Mouse (Mus musculus) layer of hippocampus, adult 2 months (tissue): ENCODE results near the gene Gm43191. TPM values are rescaled to one million over a fixed set of nuclear protein-coding genes. Genes with fewer than 3 reads are reported as not detected.
"Not testable (repeated sequence)": the region's sequence is repeated elsewhere in the genome, so short reads cannot be mapped to it uniquely, and the experiment has no call there.

ENCODE experiments used
- DNase-seq, 2 experiments: peaks; one replicate each; pipeline ENCODE4 v3.0.0; 2022; ENCODE audit warnings: low spot score in 2 of 2
- H3K27ac ChIP-seq: fragments of 200-600 bp; 2 replicates; pipeline ENCODE4 v1.8.1; 2022
- H3K4me3 ChIP-seq: fragments of 200-600 bp; 2 replicates; pipeline ENCODE4 v1.8.1; 2022; ENCODE audit warnings: mild to moderate bottlenecking
- CTCF ChIP-seq: fragments of 200-600 bp; conservative IDR thresholded peaks from 2 replicates; pipeline ENCODE4 v1.8.1; 2022; ENCODE audit warnings: antibody characterized with exemption, mild to moderate bottlenecking, moderate library complexity
- total RNA-seq, 2 experiments: library from RNA; stranded (reverse); gene quantifications; 2 replicates each; pipeline ENCODE4 v1.2.3; 2021

Gene Gm43191
- total RNA-seq, 2 experiments from 2014 or later: not detected

DNA sequence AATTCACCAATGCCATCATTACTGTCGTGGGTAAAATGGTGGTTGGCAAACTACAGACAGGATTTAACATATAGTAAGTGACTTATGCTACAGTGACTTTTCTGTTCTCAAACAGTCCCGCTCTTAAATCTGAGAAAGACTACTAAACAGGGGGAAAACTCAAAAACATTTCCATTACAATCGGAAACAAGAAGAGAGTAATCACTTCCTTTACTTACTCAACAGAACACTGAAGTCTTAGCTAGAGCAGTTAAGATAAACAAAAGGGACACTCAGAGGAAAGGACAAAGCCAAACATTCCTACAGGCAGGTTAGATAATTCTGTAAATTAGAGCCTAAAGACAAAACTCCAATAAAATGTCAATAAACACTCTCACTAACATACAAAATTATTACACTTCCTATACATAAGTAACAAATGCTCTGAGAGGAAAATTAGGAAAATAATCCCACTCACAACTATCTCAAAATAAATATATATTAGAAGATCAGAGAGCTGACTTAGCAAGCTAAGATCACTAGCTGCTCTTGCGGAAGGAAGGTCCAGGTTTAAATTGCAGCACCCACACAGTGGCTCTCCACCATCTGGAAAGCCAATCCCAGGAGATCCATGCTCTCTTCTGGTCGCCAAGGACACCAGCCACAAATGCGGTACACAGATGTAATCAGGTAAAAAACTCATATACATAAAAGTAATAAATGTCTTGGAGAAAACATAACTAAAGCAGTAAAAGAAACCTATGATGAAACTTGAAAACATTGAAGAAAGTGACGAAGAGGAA lies 24.7 kb downstream of the Gm43191 start:
- no peak for DNase-seq
- H3K27ac ChIP-seq: peak overlapping the region; percentile 18; the same call in 1 of the 2 replicates
- no peak for TF ChIP-seq CTCF
- no peak overlapping the region for H3K4me3 ChIP-seq

- DNase-seq: not testable (repeated sequence)
These were observed 27.0 kb downstream of the Gm43191 start for GRCm38 (mm10) chr3:116654051-116654450.

DNA sequence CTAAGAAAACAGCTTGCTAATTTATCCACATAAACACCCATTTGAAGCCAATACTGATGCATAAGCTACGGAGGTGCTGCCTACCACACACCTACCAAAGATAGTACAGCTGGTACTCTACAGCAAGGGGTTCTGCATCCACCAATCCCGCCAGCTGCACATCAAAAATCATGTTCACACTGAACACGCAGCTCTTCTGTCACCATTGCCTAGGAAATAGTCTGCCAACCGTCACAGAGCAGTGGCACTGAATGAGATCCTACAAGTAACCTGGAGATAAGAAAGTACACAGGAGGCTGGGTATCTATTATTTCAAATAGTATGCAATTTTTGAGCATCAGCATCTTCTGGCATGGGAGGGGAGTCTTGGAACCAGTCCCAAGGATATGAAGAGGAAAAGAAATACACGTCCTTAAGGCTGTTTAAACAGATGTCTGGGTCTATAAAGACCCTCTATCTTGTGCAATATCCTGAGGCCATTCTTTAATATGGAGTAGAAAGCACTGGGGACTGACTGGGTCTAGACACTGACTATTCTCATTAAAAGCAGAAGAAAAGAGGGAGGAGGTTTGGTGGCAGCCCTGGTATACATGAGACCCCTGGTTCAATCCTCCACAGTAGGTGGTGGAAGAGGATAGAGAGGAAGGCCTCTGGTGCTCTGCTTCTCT lies 27.6 kb downstream of the Gm43191 start:
- no peak for TF ChIP-seq CTCF
- DNase-seq: no peak
- H3K27ac ChIP-seq: peak overlapping the region; percentile 62

More at GRCm38 (mm10) chr3:116654051-116654450, 27.0 kb downstream of the Gm43191 start:
- H3K27ac ChIP-seq: peak overlapping the region; percentile 62; the same call in 1 of the 2 replicates
- H3K4me3 ChIP-seq: not testable (repeated sequence)

GRCm38 (mm10) chr3:116652033-116652446 lies 29.0 kb downstream of the Gm43191 start:
- TF ChIP-seq CTCF: no peak
- Histone ChIP-seq H3K27ac (peak overlapping the region; percentile 62; the same call in 1 of the 2 replicates), H3K4me3 (no peak overlapping the region)
- no peak for DNase-seq

More for the DNA sequence above, 27.6 kb downstream of the Gm43191 start:
- H3K4me3 ChIP-seq: no peak overlapping the region

DNA sequence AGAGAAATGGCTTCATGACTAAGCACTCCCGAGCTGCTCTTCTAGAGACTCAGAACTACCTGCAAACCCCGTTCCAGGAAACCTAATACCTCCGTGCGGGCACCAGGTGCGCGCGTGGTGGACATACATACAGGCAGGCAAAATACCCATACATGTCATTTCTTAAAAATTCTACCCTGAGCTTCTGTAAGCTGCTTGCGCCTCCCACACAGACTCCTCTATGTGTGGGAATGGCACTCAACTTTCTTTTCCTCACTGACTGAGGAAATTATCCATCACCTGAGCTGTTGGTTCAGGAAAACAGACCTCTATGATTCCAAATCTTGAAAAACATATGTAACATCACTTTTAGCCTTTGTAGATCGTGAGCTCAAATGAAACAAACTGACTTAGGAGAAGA lies 30.4 kb downstream of the Gm43191 start:
- no peak for DNase-seq
- H3K4me3 ChIP-seq: no peak overlapping the region
- no peak overlapping the region for H3K27ac ChIP-seq
- no peak for TF ChIP-seq CTCF

- Histone ChIP-seq H3K4me3 (no peak overlapping the region), H3K27ac (no peak overlapping the region)
- no peak for TF ChIP-seq CTCF
- DNase-seq: no peak
These were observed 32.3 kb downstream of the Gm43191 start for GRCm38 (mm10) chr3:116648805-116649204.

- DNase-seq: no peak
- no peak overlapping the region for H3K4me3 ChIP-seq
- no peak overlapping the region for H3K27ac ChIP-seq
- TF ChIP-seq CTCF: no peak
These were observed 34.7 kb downstream of the Gm43191 start for GRCm38 (mm10) chr3:116646387-116646786.

- H3K27ac ChIP-seq: no peak overlapping the region
- TF ChIP-seq CTCF: no peak
- no peak overlapping the region for H3K4me3 ChIP-seq
- DNase-seq: no peak
These were observed 38.7 kb downstream of the Gm43191 start for GRCm38 (mm10) chr3:116642373-116642772.

- Histone ChIP-seq H3K27ac (no peak overlapping the region), H3K4me3 (no peak overlapping the region)
- no peak for TF ChIP-seq CTCF
- no peak for DNase-seq
These were observed 39.2 kb downstream of the Gm43191 start for GRCm38 (mm10) chr3:116641811-116642371.

GRCm38 (mm10) chr3:116640024-116640423 lies 41.0 kb downstream of the Gm43191 start:
- H3K4me3 ChIP-seq: no peak overlapping the region
- no peak for DNase-seq
- TF ChIP-seq CTCF: no peak
- no peak overlapping the region for H3K27ac ChIP-seq

DNA sequence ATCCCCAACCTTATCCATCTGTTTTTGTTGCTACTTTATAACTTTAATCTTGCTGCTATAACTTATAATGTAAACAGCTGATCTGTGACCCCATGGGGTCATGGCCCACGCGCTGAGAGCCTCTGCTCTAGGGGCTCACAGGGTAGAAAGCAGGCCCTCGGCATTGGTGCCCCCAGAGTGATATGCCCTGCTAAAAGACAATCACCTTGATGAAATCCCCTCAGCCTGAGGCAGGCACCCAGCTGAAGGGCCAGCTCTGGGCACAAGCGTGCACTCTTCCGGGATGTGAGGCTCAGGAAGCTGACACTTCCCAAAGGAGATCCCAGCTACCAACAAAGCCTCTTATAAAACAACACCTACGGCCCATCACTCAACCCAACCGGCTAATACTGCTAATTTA lies 42.5 kb downstream of the Gm43191 start:
- no peak for TF ChIP-seq CTCF
- Histone ChIP-seq H3K27ac (peak overlapping the region; percentile 40; the same call in 1 of the 2 replicates), H3K4me3 (no peak overlapping the region)
- no peak for DNase-seq

DNA sequence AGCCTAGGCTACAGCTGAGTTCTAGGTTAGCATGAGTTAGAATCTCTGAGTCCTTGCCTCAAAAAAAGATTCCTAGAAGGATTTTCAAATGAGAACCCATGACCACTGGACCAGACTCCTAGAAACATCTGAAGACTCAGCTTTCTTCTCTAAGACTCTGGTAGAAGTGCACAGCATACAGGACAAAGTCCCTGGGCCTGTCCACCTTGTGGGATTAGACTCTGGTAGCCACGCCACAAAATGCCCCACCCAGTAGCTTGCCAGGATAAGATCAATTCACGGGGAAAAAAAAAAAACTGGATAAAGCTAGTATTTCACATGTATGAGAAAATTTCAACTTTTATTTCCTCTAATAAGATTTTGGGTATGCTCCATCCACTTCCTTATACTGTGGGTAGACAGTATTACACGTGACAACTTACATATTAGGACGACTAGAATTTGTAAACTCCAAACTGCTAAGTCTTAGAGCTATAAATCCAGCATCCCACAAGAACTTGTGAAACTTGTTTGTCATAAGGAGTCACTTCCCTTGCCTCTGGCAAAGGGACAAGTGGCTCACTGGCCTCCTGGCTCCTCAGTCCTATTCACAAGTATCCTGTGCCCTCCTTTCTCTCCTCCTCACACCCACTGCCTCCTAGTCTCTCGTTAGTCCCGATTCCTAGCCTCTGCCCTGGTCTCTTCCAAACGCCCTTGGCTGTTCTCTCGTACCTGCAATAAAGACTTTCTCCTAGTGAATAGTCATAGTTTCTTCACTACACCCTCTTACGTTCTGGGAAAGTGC lies 43.2 kb downstream of the Gm43191 start:
- H3K27ac ChIP-seq: peak overlapping the region; percentile 40; the same call in 1 of the 2 replicates
- TF ChIP-seq CTCF: no peak
- no peak for DNase-seq
- no peak overlapping the region for H3K4me3 ChIP-seq
